Mouse (Mus musculus) testis, adult 2 months (tissue): ENCODE measurements around the gene Plxnc1. TPM values are rescaled to one million over a fixed set of nuclear protein-coding genes. Genes with fewer than 3 reads are reported as not detected.
A peak's percentile ranks its signal among the peaks of the same experiment; 100 is the strongest.

ENCODE experiments used
- H3K27ac ChIP-seq: fragments of 200-500 bp; 2 replicates; pipeline ENCODE4 v1.5.1; 2012; ENCODE audit warnings: low read depth, low read length; ENCODE audit not compliant: control insufficient read depth, insufficient read depth
- H3K27me3 ChIP-seq: fragments of 200-500 bp; 2 replicates; pipeline ENCODE4 v1.6.1; 2012; ENCODE audit warnings: mild to moderate bottlenecking, low read length, moderate library complexity; ENCODE audit not compliant: control insufficient read depth, insufficient read depth
- H3K36me3 ChIP-seq: fragments of 200-500 bp; 2 replicates; pipeline ENCODE4 v1.6.1; 2012; ENCODE audit warnings: mild to moderate bottlenecking, low read length; ENCODE audit not compliant: control insufficient read depth, insufficient read depth
- H3K4me1 ChIP-seq: fragments of 200-500 bp; 2 replicates; pipeline ENCODE4 v1.6.1; 2012; ENCODE audit warnings: low read length; ENCODE audit not compliant: control insufficient read depth, insufficient read depth
- H3K4me3 ChIP-seq: fragments of 200-500 bp; 2 replicates; pipeline ENCODE4 v1.5.1; 2012; ENCODE audit warnings: low read depth, mild to moderate bottlenecking, low read length, moderate library complexity, mixed read lengths; ENCODE audit not compliant: control insufficient read depth
- CTCF ChIP-seq: fragments of 200-500 bp; IDR thresholded peaks from 2 replicates; pipeline ENCODE4 v1.5.1; 2012; ENCODE audit warnings: low read depth, mild to moderate bottlenecking, inconsistent platforms, low read length, moderate library complexity; ENCODE audit not compliant: control insufficient read depth, insufficient read depth, insufficient replicate concordance
- POLR2A ChIP-seq: fragments of 200-500 bp; IDR thresholded peaks from 2 replicates; pipeline ENCODE4 v1.6.1; 2012; ENCODE audit warnings: low read depth, mild to moderate bottlenecking, inconsistent platforms, low read length, moderate library complexity; ENCODE audit not compliant: control insufficient read depth
- polyA plus RNA-seq: library from polyadenylated mRNA; depleted of rRNA; stranded (reverse); fragments of >200 nt; gene quantifications from 2 replicates; pipeline ENCODE4 v1.2.3, GENCODE M21; 2012

The Plxnc1 gene
- polyA plus RNA-seq, 1 experiment: 4.0 TPM

GRCm38 (mm10) chr10:94928164-94928563 is 16.5 kb downstream of the Plxnc1 start:
- Histone ChIP-seq H3K27ac (no peak overlapping the region), H3K27me3 (no peaks in the 10 kb centered on the region), H3K36me3 (no peaks in the 10 kb centered on the region), H3K4me3 (no peak overlapping the region), H3K4me1 (peaks cover 1% of the 10 kb centered on the region)
- TF ChIP-seq CTCF (no peak), POLR2A (no peak)

- Histone ChIP-seq H3K36me3 (no peaks in the 10 kb centered on the region), H3K27ac (no peak overlapping the region), H3K27me3 (no peaks in the 10 kb centered on the region), H3K4me3 (no peak overlapping the region), H3K4me1 (peaks cover 2% of the 10 kb centered on the region)
- TF ChIP-seq CTCF (no peak), POLR2A (no peak)
These were observed 18.3 kb downstream of the Plxnc1 start for GRCm38 (mm10) chr10:94926297-94926696.

GRCm38 (mm10) chr10:94924878-94925277 is 19.8 kb downstream of the Plxnc1 start:
- H3K36me3 ChIP-seq: no peaks in the 10 kb centered on the region
- no peaks in the 10 kb centered on the region for H3K27me3 ChIP-seq
- H3K4me3 ChIP-seq: no peak overlapping the region
- no peak for TF ChIP-seq CTCF
- no peak for TF ChIP-seq POLR2A
- peaks cover 2% of the 10 kb centered on the region for H3K4me1 ChIP-seq
- H3K27ac ChIP-seq: no peak overlapping the region

- Histone ChIP-seq H3K27ac (no peak overlapping the region), H3K27me3 (no peaks in the 10 kb centered on the region), H3K4me3 (no peak overlapping the region), H3K36me3 (no peaks in the 10 kb centered on the region), H3K4me1 (peaks cover 2% of the 10 kb centered on the region)
- no peak for TF ChIP-seq POLR2A
- TF ChIP-seq CTCF: no peak
These were observed 20.2 kb downstream of the Plxnc1 start for GRCm38 (mm10) chr10:94924450-94924849.

- H3K36me3 ChIP-seq: no peaks in the 10 kb centered on the region
- peak overlapping the region; percentile 40 for H3K27ac ChIP-seq
- H3K27me3 ChIP-seq: no peaks in the 10 kb centered on the region
- peaks cover 2% of the 10 kb centered on the region for H3K4me1 ChIP-seq
- TF ChIP-seq POLR2A (no peak), CTCF (no peak)
- no peak overlapping the region for H3K4me3 ChIP-seq
These were observed 21.3 kb downstream of the Plxnc1 start for GRCm38 (mm10) chr10:94923337-94923762.

- Histone ChIP-seq H3K4me3 (no peak overlapping the region), H3K27me3 (no peaks in the 10 kb centered on the region), H3K27ac (peak overlapping the region; percentile 40), H3K4me1 (peaks cover 2% of the 10 kb centered on the region), H3K36me3 (no peaks in the 10 kb centered on the region)
- TF ChIP-seq CTCF (no peak), POLR2A (no peak)
These were observed 21.8 kb downstream of the Plxnc1 start for GRCm38 (mm10) chr10:94922848-94923247.

GRCm38 (mm10) chr10:94921751-94922150 is 22.9 kb downstream of the Plxnc1 start:
- H3K27me3 ChIP-seq: no peaks in the 10 kb centered on the region
- no peaks in the 10 kb centered on the region for H3K36me3 ChIP-seq
- H3K27ac ChIP-seq: no peak overlapping the region
- TF ChIP-seq POLR2A: no peak
- no peak for TF ChIP-seq CTCF
- H3K4me3 ChIP-seq: no peak overlapping the region
- H3K4me1 ChIP-seq: peaks cover 2% of the 10 kb centered on the region

- TF ChIP-seq POLR2A (no peak), CTCF (no peak)
- Histone ChIP-seq H3K27me3 (no peaks in the 10 kb centered on the region), H3K36me3 (no peaks in the 10 kb centered on the region), H3K4me1 (peaks cover 2% of the 10 kb centered on the region), H3K4me3 (no peak overlapping the region), H3K27ac (no peak overlapping the region)
These were observed 24.1 kb downstream of the Plxnc1 start for GRCm38 (mm10) chr10:94920526-94920925.
